Mouse (Mus musculus) liver, embryonic 12.5 days (tissue): ENCODE results near the gene Gm17728. TPM values are rescaled to one million over a fixed set of nuclear protein-coding genes. Genes with fewer than 3 reads are reported as not detected.
"Not testable (repeated sequence)": the region's sequence is repeated elsewhere in the genome, so short reads cannot be mapped to it uniquely, and the experiment has no call there.

Experiments used
- ATAC-seq: fragments of 200-750 bp; cut with Nextera tagmentation; 2 replicates; pipeline ENCODE4 v1.8.0; 2017; ENCODE audit warnings: moderate number of reproducible peaks, mild to moderate bottlenecking, moderate library complexity
- H3K27ac ChIP-seq: fragments of 300-500 bp; sonication (generic); 2 replicates; pipeline ENCODE4 v1.5.1; 2016; ENCODE audit warnings: mild to moderate bottlenecking
- H3K27me3 ChIP-seq: fragments of 300-500 bp; sonication (generic); replicated peaks from 2 replicates; pipeline ENCODE4 v1.6.1; 2016; ENCODE audit warnings: mild to moderate bottlenecking, moderate library complexity
- H3K36me3 ChIP-seq: fragments of 300-500 bp; sonication (generic); 2 replicates; pipeline ENCODE4 v1.6.1; 2016; ENCODE audit warnings: mild to moderate bottlenecking, moderate library complexity
- H3K4me1 ChIP-seq: fragments of 300-500 bp; sonication (generic); 2 replicates; pipeline ENCODE4 v1.6.1; 2016
- H3K4me2 ChIP-seq: fragments of 300-500 bp; sonication (generic); 2 replicates; pipeline ENCODE4 v1.6.1; 2016; ENCODE audit warnings: mild to moderate bottlenecking, moderate library complexity
- H3K4me3 ChIP-seq: fragments of 300-500 bp; sonication (generic); 2 replicates; pipeline ENCODE4 v1.5.1; 2016; ENCODE audit warnings: mild to moderate bottlenecking, moderate library complexity
- H3K9ac ChIP-seq: fragments of 300-500 bp; sonication (generic); 2 replicates; pipeline ENCODE4 v1.6.1; 2016; ENCODE audit warnings: mild to moderate bottlenecking, moderate library complexity
- H3K9me3 ChIP-seq: fragments of 300-500 bp; sonication (generic); replicated peaks from 2 replicates; pipeline ENCODE4 v1.6.1; 2016; ENCODE audit warnings: mild to moderate bottlenecking, moderate library complexity
- whole genome bisulfite sequencing: fragments of 180-500 bp; shearing (Covaris S2); methylation state at CpG from one replicate; pipeline ENCODE4 v1.1.7; 2016; ENCODE audit not compliant: insufficient replicate concordance; 5-methylcytosine and 5-hydroxymethylcytosine counted together
- polyA plus RNA-seq: library from polyadenylated mRNA; unstranded; fragments of >200 nt; fragmentation: Nextera tagmentation; extraction: Ambion mirVana; gene quantifications from 2 replicates; pipeline ENCODE4 v1.2.1, GENCODE M21; 2016

The Gm17728 gene
- not detected in 2 replicates for polyA plus RNA-seq

- ATAC-seq, H3K36me3 ChIP-seq, H3K9ac ChIP-seq, H3K4me2 ChIP-seq, H3K9me3 ChIP-seq, H3K4me3 ChIP-seq, H3K27me3 ChIP-seq, H3K4me1 ChIP-seq, H3K27ac ChIP-seq: not testable (repeated sequence)
- 72% methylated on average over 8 of the region's 8 CpGs for WGBS
These were observed at the start of gene Gm17728 for GRCm38 (mm10) chr17:9421760-9422159. TSS of gene Gm17728 (plus strand) at chr17:9422060.

- ATAC-seq: no peak
- H3K4me2 ChIP-seq: no peak overlapping the region
- H3K9me3 ChIP-seq: no peaks in the 10 kb centered on the region
- H3K4me1 ChIP-seq: no peaks in the 10 kb centered on the region
- no peaks in the 10 kb centered on the region for H3K27me3 ChIP-seq
- no peak overlapping the region for H3K9ac ChIP-seq
- H3K4me3 ChIP-seq: no peak overlapping the region
- WGBS: 64% methylated on average over 7 of the region's 7 CpGs
- H3K36me3 ChIP-seq: no peaks in the 10 kb centered on the region
- H3K27ac ChIP-seq: no peak overlapping the region
These were observed 24.4 kb upstream of the Gm17728 start for GRCm38 (mm10) chr17:9397493-9397892.

GRCm38 (mm10) chr17:9398551-9398950 lies 23.3 kb upstream of the Gm17728 start:
- no peaks in the 10 kb centered on the region for H3K27me3 ChIP-seq
- H3K4me3 ChIP-seq: no peak overlapping the region
- no peak overlapping the region for H3K27ac ChIP-seq
- no peak overlapping the region for H3K9ac ChIP-seq
- H3K36me3 ChIP-seq: no peaks in the 10 kb centered on the region
- 50% methylated on average over 4 of the region's 4 CpGs for WGBS
- H3K9me3 ChIP-seq: no peaks in the 10 kb centered on the region
- no peak for ATAC-seq
- no peaks in the 10 kb centered on the region for H3K4me1 ChIP-seq
- H3K4me2 ChIP-seq: no peak overlapping the region

- 74% methylated on average over 3 of the region's 3 CpGs for WGBS
- no peak for ATAC-seq
These were observed 17.9 kb upstream of the Gm17728 start for GRCm38 (mm10) chr17:9403991-9404390.

GRCm38 (mm10) chr17:9407640-9408039 lies 14.2 kb upstream of the Gm17728 start:
- H3K36me3 ChIP-seq: no peaks in the 10 kb centered on the region
- H3K4me1 ChIP-seq: no peaks in the 10 kb centered on the region
- no peaks in the 10 kb centered on the region for H3K9me3 ChIP-seq
- no peak overlapping the region for H3K4me3 ChIP-seq
- no peak overlapping the region for H3K9ac ChIP-seq
- no peaks in the 10 kb centered on the region for H3K27me3 ChIP-seq
- ATAC-seq: no peak
- 54% methylated on average over 6 of the region's 6 CpGs for whole genome bisulfite sequencing
- no peak overlapping the region for H3K27ac ChIP-seq
- H3K4me2 ChIP-seq: no peak overlapping the region

More at GRCm38 (mm10) chr17:9403991-9404390, 17.9 kb upstream of the Gm17728 start:
- Histone ChIP-seq H3K4me2 (no peak overlapping the region), H3K4me1 (no peaks in the 10 kb centered on the region), H3K27ac (no peak overlapping the region), H3K4me3 (no peak overlapping the region), H3K9me3 (no peaks in the 10 kb centered on the region), H3K36me3 (no peaks in the 10 kb centered on the region), H3K27me3 (no peaks in the 10 kb centered on the region), H3K9ac (no peak overlapping the region)

- no peak overlapping the region for H3K9ac ChIP-seq
- ATAC-seq: no peak
- no peaks in the 10 kb centered on the region for H3K27me3 ChIP-seq
- H3K36me3 ChIP-seq: no peaks in the 10 kb centered on the region
- no peak overlapping the region for H3K4me2 ChIP-seq
- H3K9me3 ChIP-seq: no peaks in the 10 kb centered on the region
- WGBS: 59% methylated on average over 2 of the region's 2 CpGs
- H3K4me3 ChIP-seq: no peak overlapping the region
- no peaks in the 10 kb centered on the region for H3K4me1 ChIP-seq
- H3K27ac ChIP-seq: no peak overlapping the region
These were observed 2.8 kb upstream of the Gm17728 start for GRCm38 (mm10) chr17:9419016-9419415.

- 61% methylated on average over 7 of the region's 7 CpGs for WGBS
- no peak overlapping the region for H3K9ac ChIP-seq
- no peak for ATAC-seq
- no peaks in the 10 kb centered on the region for H3K9me3 ChIP-seq
- no peaks in the 10 kb centered on the region for H3K27me3 ChIP-seq
- no peaks in the 10 kb centered on the region for H3K4me1 ChIP-seq
- no peak overlapping the region for H3K4me2 ChIP-seq
- no peak overlapping the region for H3K27ac ChIP-seq
- H3K4me3 ChIP-seq: no peak overlapping the region
- H3K36me3 ChIP-seq: no peaks in the 10 kb centered on the region
These were observed 6.6 kb downstream of the Gm17728 start for GRCm38 (mm10) chr17:9428374-9428994.

- Histone ChIP-seq H3K4me1 (no peaks in the 10 kb centered on the region), H3K36me3 (no peaks in the 10 kb centered on the region), H3K9me3 (no peaks in the 10 kb centered on the region), H3K27me3 (no peaks in the 10 kb centered on the region), H3K27ac (no peak overlapping the region), H3K9ac (no peak overlapping the region), H3K4me3 (no peak overlapping the region), H3K4me2 (no peak overlapping the region)
- ATAC-seq: no peak
- 57% methylated on average over 4 of the region's 4 CpGs for WGBS
These were observed 18.3 kb downstream of the Gm17728 start for GRCm38 (mm10) chr17:9439997-9440655.

GRCm38 (mm10) chr17:9456406-9456805 lies 34.5 kb downstream of the Gm17728 start:
- no peaks in the 10 kb centered on the region for H3K27me3 ChIP-seq
- WGBS: 72% methylated on average over 5 of the region's 5 CpGs
- no peak for ATAC-seq

GRCm38 (mm10) chr17:9460904-9461303 lies 39.0 kb downstream of the Gm17728 start:
- Histone ChIP-seq H3K4me3 (no peak overlapping the region), H3K36me3 (no peaks in the 10 kb centered on the region), H3K27me3 (no peaks in the 10 kb centered on the region), H3K27ac (no peak overlapping the region), H3K4me1 (no peaks in the 10 kb centered on the region), H3K9ac (no peak overlapping the region), H3K9me3 (no peaks in the 10 kb centered on the region), H3K4me2 (no peak overlapping the region)
- WGBS: 59% methylated on average over 2 of the region's 2 CpGs
- no peak for ATAC-seq

More at GRCm38 (mm10) chr17:9456406-9456805, 34.5 kb downstream of the Gm17728 start:
- no peaks in the 10 kb centered on the region for H3K36me3 ChIP-seq
- H3K27ac ChIP-seq: no peak overlapping the region
- H3K4me3 ChIP-seq: no peak overlapping the region
- H3K9me3 ChIP-seq: no peaks in the 10 kb centered on the region
- H3K4me2 ChIP-seq: no peak overlapping the region
- H3K4me1 ChIP-seq: no peaks in the 10 kb centered on the region
- no peak overlapping the region for H3K9ac ChIP-seq
